Mouse (Mus musculus): ENCODE data around the gene BC051142. TPM values are rescaled to one million over a fixed set of nuclear protein-coding genes. Genes with fewer than 3 reads are reported as not detected.
A peak's percentile ranks its signal among the peaks of the same experiment; 100 is the strongest.

BC051142 gene
- 1 to 10 TPM; 4.1 to 7.2 TPM for total RNA-seq (2021)
- long read RNA-seq, experiment 1 = 0 reads
- long read RNA-seq, experiment 2 = 0 reads

- peak; percentile 82 to 92 for DNase-seq (ENCODE audit: low spot score in 2 of 2)
- TF ChIP-seq CTCF (conservative IDR thresholded peaks at IDR 0.05) = peak; percentile 33
- H3K27ac ChIP-seq = peak within 1 kb of the TSS; percentile 98
- H3K4me3 ChIP-seq = peak within 1 kb of the TSS; percentile 78
Observed at GRCm38 (mm10) chr17:34398711-34399393, at the start of gene BC051142. TSS of gene BC051142 (plus strand) at chr17:34398820.

DNA sequence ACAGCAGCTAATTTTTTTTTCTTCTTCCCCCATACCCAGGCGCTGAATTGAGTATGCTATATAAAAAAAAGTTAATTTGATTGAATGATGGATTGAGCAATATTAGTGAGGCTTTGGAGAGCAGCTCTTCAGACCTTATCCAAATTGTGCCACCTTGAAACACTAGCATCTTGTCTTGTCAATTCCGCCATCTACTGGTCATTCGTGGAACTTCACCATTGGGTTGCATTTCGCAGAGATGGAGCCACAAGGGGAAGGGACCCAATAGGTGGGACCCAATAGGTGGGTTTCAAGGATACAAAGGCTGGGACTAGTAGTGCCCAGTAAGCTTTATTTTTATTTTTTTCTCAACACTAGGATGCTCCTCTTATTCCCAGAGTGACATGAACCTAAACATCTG is 49.2 kb upstream of the BC051142 start:
- TF ChIP-seq CTCF (conservative IDR thresholded peaks at IDR 0.05) = peak; percentile 96
- Histone ChIP-seq H3K4me3 (no peak overlapping the region), H3K27ac (no peak overlapping the region)
- DNase-seq (ENCODE audit: low spot score in 2 of 2) = peak; percentile 70 to 87

DNA sequence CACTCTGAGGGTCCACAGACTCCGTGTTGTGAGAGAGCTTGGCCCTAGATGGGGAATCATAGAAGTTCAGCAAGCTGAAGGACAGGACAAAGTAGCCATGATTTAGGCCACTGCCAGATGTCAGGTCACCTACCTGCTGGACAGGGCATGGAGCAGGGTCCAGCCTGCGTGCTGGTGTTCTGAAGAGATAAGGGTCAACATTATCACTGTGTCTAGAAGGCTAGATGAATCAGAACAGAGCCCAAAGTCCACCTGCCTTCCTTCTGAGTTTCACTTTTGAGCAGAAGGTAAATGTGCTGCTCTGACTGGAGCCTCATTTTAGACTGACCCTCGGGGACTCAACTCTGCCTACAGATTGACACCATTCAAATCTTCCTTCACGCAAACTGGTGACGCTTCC is 44.1 kb upstream of the BC051142 start, which contains the start of gene Btnl2:
Btnl2 (plus strand) TSS at position 284 of the 400 bp plus-strand sequence.
- no peak for DNase-seq (ENCODE audit: low spot score in 2 of 2)
- no peak within 1 kb of the TSS for H3K27ac ChIP-seq
- TF ChIP-seq CTCF (conservative IDR thresholded peaks at IDR 0.05) = no peak
- H3K4me3 ChIP-seq = no peak within 1 kb of the TSS

DNA sequence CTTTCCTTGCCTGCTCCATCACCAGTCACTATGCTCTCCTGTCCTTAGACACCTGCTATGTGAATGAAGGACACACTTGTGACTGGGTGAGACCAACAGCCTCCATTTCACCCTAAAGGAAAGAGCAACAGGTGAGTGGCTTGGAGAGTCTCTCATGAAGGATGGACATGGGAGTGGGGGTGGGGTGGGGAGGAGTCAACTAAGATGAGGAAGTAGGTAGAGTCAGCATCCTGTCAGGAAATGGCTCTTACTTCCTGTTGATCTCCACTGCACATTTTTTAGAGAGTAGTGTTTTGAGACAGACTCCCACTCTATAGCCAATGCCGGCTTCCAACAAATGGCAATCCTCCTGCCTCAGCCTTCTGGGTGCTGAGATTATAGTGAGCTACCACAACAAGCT is 43.7 kb upstream of the BC051142 start:
- H3K4me3 ChIP-seq = no peak overlapping the region
- H3K27ac ChIP-seq = no peak overlapping the region
- TF ChIP-seq CTCF (conservative IDR thresholded peaks at IDR 0.05) = no peak
- DNase-seq (ENCODE audit: low spot score in 2 of 2) = no peak

GRCm38 (mm10) chr17:34362954-34363546 is 35.6 kb upstream of the BC051142 start:
- DNase-seq (ENCODE audit: low spot score in 2 of 2) = no peak
- Histone ChIP-seq H3K27ac (no peak overlapping the region), H3K4me3 (no peak overlapping the region)
- no peak for TF ChIP-seq CTCF (conservative IDR thresholded peaks at IDR 0.05)

GRCm38 (mm10) chr17:34363676-34364310 is 34.8 kb upstream of the BC051142 start:
- H3K27ac ChIP-seq = no peak overlapping the region
- no peak for DNase-seq (ENCODE audit: low spot score in 2 of 2)
- H3K4me3 ChIP-seq = no peak overlapping the region
- no peak for TF ChIP-seq CTCF (conservative IDR thresholded peaks at IDR 0.05)

DNA sequence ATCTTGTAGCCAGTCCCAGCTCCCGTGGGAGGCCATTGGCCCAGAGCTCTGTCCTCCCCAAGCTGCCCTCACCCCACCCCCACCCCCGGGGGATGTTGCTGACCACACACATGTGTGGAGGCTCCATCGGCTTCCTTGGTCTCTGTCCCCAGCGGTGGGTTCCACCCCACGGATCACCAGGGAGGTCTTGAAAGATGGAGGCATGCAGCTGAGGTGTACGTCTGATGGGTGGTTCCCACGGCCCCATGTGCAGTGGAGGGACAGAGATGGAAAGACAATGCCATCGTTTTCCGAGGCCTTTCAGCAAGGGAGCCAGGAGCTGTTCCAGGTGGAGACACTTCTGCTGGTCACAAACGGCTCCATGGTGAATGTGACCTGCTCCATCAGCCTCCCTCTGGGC is 33.6 kb upstream of the BC051142 start:
- Histone ChIP-seq H3K4me3 (no peak overlapping the region), H3K27ac (no peak overlapping the region)
- no peak for TF ChIP-seq CTCF (conservative IDR thresholded peaks at IDR 0.05)
- DNase-seq (ENCODE audit: low spot score in 2 of 2) = no peak

GRCm38 (mm10) chr17:34370563-34370962 is 28.1 kb upstream of the BC051142 start:
- H3K4me3 ChIP-seq = no peak overlapping the region
- no peak for DNase-seq (ENCODE audit: low spot score in 2 of 2)
- no peak for TF ChIP-seq CTCF (conservative IDR thresholded peaks at IDR 0.05)
- H3K27ac ChIP-seq = no peak overlapping the region

- no peak overlapping the region for H3K27ac ChIP-seq
- H3K4me3 ChIP-seq = no peak overlapping the region
- TF ChIP-seq CTCF (conservative IDR thresholded peaks at IDR 0.05) = no peak
- DNase-seq (ENCODE audit: low spot score in 2 of 2) = no peak
Observed at GRCm38 (mm10) chr17:34373055-34373709, 25.4 kb upstream of the BC051142 start.

DNA sequence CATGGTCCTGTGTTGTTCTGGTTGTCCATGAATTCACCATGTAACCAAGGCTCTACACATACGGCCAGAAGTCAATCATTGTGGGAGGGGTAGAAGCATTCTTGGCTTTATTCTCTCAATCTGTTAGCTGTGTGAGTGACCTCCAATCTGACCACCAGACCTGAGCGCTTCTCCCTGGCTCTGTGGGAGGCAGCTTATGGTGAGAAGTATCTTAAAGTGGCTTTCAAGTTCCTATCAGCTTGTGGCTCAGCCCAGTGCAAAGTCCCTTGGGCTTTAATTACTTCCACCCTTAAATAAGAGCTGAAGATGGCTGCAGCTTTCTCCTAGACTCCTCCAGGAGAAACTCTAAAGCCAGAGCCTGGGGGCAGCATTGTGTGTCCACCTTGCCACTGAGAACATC is 21.8 kb upstream of the BC051142 start, which contains the start of gene Btnl1:
Btnl1 (plus strand) TSS at position 286 of the 400 bp plus-strand sequence.
- Histone ChIP-seq H3K27ac (no peak within 1 kb of the TSS), H3K4me3 (no peak within 1 kb of the TSS)
- DNase-seq (ENCODE audit: low spot score in 2 of 2) = no peak
- TF ChIP-seq CTCF (conservative IDR thresholded peaks at IDR 0.05) = no peak

DNA sequence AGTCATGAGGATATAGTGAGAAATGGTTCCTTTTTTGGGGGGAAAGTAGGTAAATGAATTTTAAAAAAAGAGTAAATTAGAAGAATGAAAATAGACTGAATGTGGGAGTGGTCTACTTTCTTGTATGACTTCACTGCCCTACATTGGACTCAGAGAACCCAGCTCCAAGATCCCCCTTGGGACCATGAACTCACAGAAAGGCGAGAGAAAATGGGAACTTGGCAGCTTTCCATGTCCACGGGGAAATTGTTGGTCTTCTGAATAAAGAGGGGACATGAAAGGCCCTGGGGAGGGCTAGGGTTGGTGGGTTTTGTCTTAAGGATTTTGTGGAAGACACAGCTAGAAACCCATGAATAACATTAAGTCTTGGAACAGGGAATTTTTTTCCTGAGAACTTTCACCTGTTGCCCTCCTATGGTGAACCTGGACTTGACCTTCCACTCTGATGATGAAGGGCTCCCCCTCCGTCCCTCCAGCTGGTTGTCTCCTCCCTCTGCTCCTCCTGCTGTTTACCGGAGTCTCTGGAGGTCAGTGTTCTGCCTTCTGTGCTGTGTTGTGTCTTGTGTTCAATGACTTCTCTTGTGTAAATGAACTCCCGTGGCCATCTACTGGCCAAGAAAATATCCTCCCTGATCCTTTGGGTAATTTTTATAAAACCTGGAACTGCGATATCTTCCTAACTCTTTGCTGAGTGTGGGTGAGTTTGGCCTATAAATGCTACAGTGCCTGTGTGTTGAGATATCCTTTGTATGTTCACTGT is 21.0 kb upstream of the BC051142 start:
- no peak for DNase-seq (ENCODE audit: low spot score in 2 of 2)
- peak; percentile 33 for TF ChIP-seq CTCF (conservative IDR thresholded peaks at IDR 0.05)
- Histone ChIP-seq H3K27ac (no peak overlapping the region), H3K4me3 (no peak overlapping the region)

GRCm38 (mm10) chr17:34378716-34379115 is 19.9 kb upstream of the BC051142 start:
- H3K27ac ChIP-seq = no peak overlapping the region
- no peak for TF ChIP-seq CTCF (conservative IDR thresholded peaks at IDR 0.05)
- DNase-seq (ENCODE audit: low spot score in 2 of 2) = no peak

More at GRCm38 (mm10) chr17:34378716-34379115, 19.9 kb upstream of the BC051142 start:
- H3K4me3 ChIP-seq = no peak overlapping the region

All from layer of hippocampus, adult 2 months (tissue).